Mouse (Mus musculus) ES-E14 (cell line): ENCODE data around the gene Coch. TPM values are rescaled to one million over a fixed set of nuclear protein-coding genes. Genes with fewer than 3 reads are reported as not detected.
"Not testable (repeated sequence)": the region's sequence is repeated elsewhere in the genome, so short reads cannot be mapped to it uniquely, and the experiment has no call there.

Source experiments
- DNase-seq: peaks from one replicate; pipeline ENCODE4 v3.0.0-alpha.2; 2013; ENCODE audit warnings: low read depth, low spot score
- H3K27ac ChIP-seq: 2 replicates; pipeline ENCODE4 v1.5.1; 2012; ENCODE audit warnings: low read depth, mild to moderate bottlenecking, low read length, moderate library complexity, mixed read lengths; ENCODE audit not compliant: poor library complexity, insufficient read depth, severe bottlenecking
- H3K36me3 ChIP-seq: 2 replicates; pipeline ENCODE4 v1.6.1; 2012; ENCODE audit warnings: mild to moderate bottlenecking, low read length, moderate library complexity, mixed read lengths; ENCODE audit not compliant: control insufficient read depth, poor library complexity, insufficient read depth, severe bottlenecking
- H3K4me1 ChIP-seq, 2 experiments: fragments of 150-350 bp in 1 of 2; sonication (generic) in 1 of 2; 2 replicates each; pipeline ENCODE4 v1.6.1; 2012; ENCODE audit warnings: low read length in 2 of 2, mild to moderate bottlenecking in 1 of 2, mixed read lengths in 1 of 2; ENCODE audit not compliant: control insufficient read depth in 2 of 2, insufficient read depth in 2 of 2, poor library complexity in 1 of 2
- H3K4me3 ChIP-seq, 2 experiments: fragments of 150-350 bp in 1 of 2; sonication (generic) in 1 of 2; 2 replicates each; pipeline ENCODE4 v1.5.1; 2012; ENCODE audit warnings: low read length in 2 of 2, low read depth in 1 of 2, mild to moderate bottlenecking in 1 of 2, mixed read lengths in 1 of 2; ENCODE audit not compliant: insufficient read depth in 1 of 2, poor library complexity in 1 of 2, severe bottlenecking in 1 of 2
- H3K9ac ChIP-seq: 2 replicates; pipeline ENCODE4 v1.6.1; 2012; ENCODE audit warnings: low read depth, mild to moderate bottlenecking, low read length, mixed read lengths; ENCODE audit not compliant: poor library complexity, insufficient read depth, severe bottlenecking
- H3K9me3 ChIP-seq: fragments of 150-350 bp; sonication (generic); 2 replicates; pipeline ENCODE4 v1.6.1; 2012; ENCODE audit warnings: low read depth, mild to moderate bottlenecking, low read length; ENCODE audit not compliant: control insufficient read depth, insufficient read depth
- CHD2 ChIP-seq: IDR thresholded peaks from 2 replicates; pipeline ENCODE4 v1.6.1; 2014; ENCODE audit warnings: mild to moderate bottlenecking, low read depth, low read length, inconsistent platforms
- HCFC1 ChIP-seq: IDR thresholded peaks from 2 replicates; pipeline ENCODE4 v1.6.1; 2012; ENCODE audit warnings: low read length, inconsistent platforms, borderline replicate concordance; ENCODE audit not compliant: insufficient read depth
- MAFK ChIP-seq: IDR thresholded peaks from 2 replicates; pipeline ENCODE4 v1.6.1; 2014; ENCODE audit warnings: mild to moderate bottlenecking, low read depth, low read length, inconsistent platforms; ENCODE audit not compliant: insufficient read depth
- ZC3H11A ChIP-seq: IDR thresholded peaks from 2 replicates; pipeline ENCODE4 v1.6.1; 2012; ENCODE audit warnings: low read depth, mild to moderate bottlenecking, inconsistent platforms, low read length, borderline replicate concordance
- ZNF384 ChIP-seq: IDR thresholded peaks from 2 replicates; pipeline ENCODE4 v1.6.1; 2012; ENCODE audit warnings: low read depth, low read length, inconsistent platforms
- in situ Hi-C, 2 experiments: fragments of 600-800 bp; cut with MboI; formaldehyde crosslinking; loops; one replicate each; pipeline ENCODE4 v1.15.1; 2025; ENCODE audit warnings: low sequenced_read_pairs in 2 of 2, inconsistent platforms in 1 of 2; ENCODE audit not compliant: unreplicated experiment in 2 of 2
- total RNA-seq: library from RNA; depleted of rRNA; stranded (reverse); fragments of 300-350 nt; gene quantifications from 2 replicates; pipeline ENCODE4 v1.2.3, GENCODE M21; 2012

Coch gene
- total RNA-seq, 1 experiment = 35.3 TPM

- DNase-seq = no peak
- no peak overlapping the region for H3K4me3 ChIP-seq
- no peak overlapping the region for H3K27ac ChIP-seq
- no peak overlapping the region for H3K9ac ChIP-seq
- no peaks in the 10 kb centered on the region for H3K4me1 ChIP-seq
- TF ChIP-seq CHD2 (no peak), ZNF384 (no peak), HCFC1 (no peak), MAFK (no peak), ZC3H11A (no peak)
- no peaks in the 10 kb centered on the region for H3K9me3 ChIP-seq
- in situ Hi-C loops = no loop called here
- no peaks in the 10 kb centered on the region for H3K36me3 ChIP-seq
Measured at GRCm38 (mm10) chr12:51569472-51569871, 23.7 kb upstream of the Coch start.

- H3K27ac ChIP-seq = no peak overlapping the region
- no peak overlapping the region for H3K4me3 ChIP-seq
- in situ Hi-C loops = loop anchor here in 1 of 2 experiments (10.0 kb wide), 1 partner anchor 165 kb away; no protein-coding TSS in a partner anchor
- peak; percentile 53 for DNase-seq
- H3K9ac ChIP-seq = no peak overlapping the region
- no peaks in the 10 kb centered on the region for H3K9me3 ChIP-seq
- no peaks in the 10 kb centered on the region for H3K36me3 ChIP-seq
- TF ChIP-seq MAFK (no peak), ZC3H11A (peak; percentile 48; the same call in 1 of the 2 replicates)
- H3K4me1 ChIP-seq = no peaks in the 10 kb centered on the region
Measured at GRCm38 (mm10) chr12:51569944-51570343, 23.2 kb upstream of the Coch start.

- Histone ChIP-seq H3K4me3 (no peak overlapping the region), H3K4me1 (no peaks in the 10 kb centered on the region), H3K9me3 (no peaks in the 10 kb centered on the region), H3K36me3 (no peaks in the 10 kb centered on the region), H3K9ac (no peak overlapping the region), H3K27ac (no peak overlapping the region)
- TF ChIP-seq MAFK = no peak
- TF ChIP-seq ZC3H11A = no peak
- no peak for TF ChIP-seq ZNF384
- TF ChIP-seq CHD2 = no peak
- TF ChIP-seq HCFC1 = no peak
- no peak for DNase-seq
- in situ Hi-C loops = loop anchor here in 1 of 2 experiments (10.0 kb wide), 1 partner anchor 168 kb away; no protein-coding TSS in a partner anchor
Measured at GRCm38 (mm10) chr12:51572651-51573050, 20.5 kb upstream of the Coch start.

GRCm38 (mm10) chr12:51577816-51578215, 15.3 kb upstream of the Coch start:
- not testable (repeated sequence) for H3K9ac ChIP-seq, DNase-seq, H3K4me1 ChIP-seq, H3K27ac ChIP-seq, H3K4me3 ChIP-seq, H3K36me3 ChIP-seq, H3K9me3 ChIP-seq
- in situ Hi-C loops = loop anchor here in 1 of 2 experiments (10.0 kb wide), 1 partner anchor 173 kb away; no protein-coding TSS in a partner anchor

- Histone ChIP-seq H3K4me1 (no peaks in the 10 kb centered on the region), H3K9me3 (no peaks in the 10 kb centered on the region), H3K9ac (no peak overlapping the region), H3K4me3 (no peak overlapping the region), H3K36me3 (no peaks in the 10 kb centered on the region), H3K27ac (no peak overlapping the region)
- no peak for DNase-seq
- no peak for TF ChIP-seq MAFK
- no peak for TF ChIP-seq CHD2
- no peak for TF ChIP-seq HCFC1
- TF ChIP-seq ZNF384 = no peak
- no peak for TF ChIP-seq ZC3H11A
- in situ Hi-C loops = no loop called here
Measured at GRCm38 (mm10) chr12:51589263-51589662, 3.9 kb upstream of the Coch start.
